Mouse (Mus musculus): ENCODE data around the gene Gdpd1. TPM values are rescaled to one million over a fixed set of nuclear protein-coding genes. Genes with fewer than 3 reads are reported as not detected.

Gdpd1 gene
- polyA plus RNA-seq (2014; fragmentation: Illumina TruSeq; extraction: RNeasy Lipid Tissue Mini Kit (QIAGEN cat#74804); ENCODE audit: low read depth, low replicate concordance), result 4.5 TPM

DNA sequence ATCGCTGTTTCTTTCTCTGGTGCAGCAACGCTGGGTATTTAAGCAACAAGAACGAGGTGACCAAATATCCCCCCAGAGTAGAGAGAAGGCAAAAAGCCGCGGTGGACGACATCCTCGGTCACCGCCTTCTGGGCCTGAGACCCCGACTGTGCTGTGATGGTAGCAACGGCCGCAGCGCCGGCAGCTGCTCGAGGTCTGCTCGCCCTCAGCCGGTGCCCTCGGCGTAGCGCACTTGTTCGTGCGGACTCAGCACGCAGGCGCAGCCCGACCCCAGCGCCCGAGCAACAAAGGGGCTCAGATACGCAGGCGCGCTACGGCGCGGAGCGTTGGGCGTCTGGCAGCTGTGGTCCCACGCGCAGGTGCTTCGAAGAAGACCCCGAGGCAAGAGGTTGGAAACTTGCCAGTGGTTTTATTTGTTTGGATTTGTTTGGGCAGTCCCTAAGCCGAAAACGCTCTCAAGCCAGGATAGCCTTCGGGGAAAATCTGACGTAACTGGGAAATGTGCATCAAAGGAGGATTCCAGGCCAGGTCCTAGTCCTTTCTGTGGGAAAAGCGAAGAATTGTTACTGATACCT lies at the start of gene Gdpd1:
Gdpd1 (minus strand) TSS at position 197 of the 575 bp plus-strand sequence.

DNA sequence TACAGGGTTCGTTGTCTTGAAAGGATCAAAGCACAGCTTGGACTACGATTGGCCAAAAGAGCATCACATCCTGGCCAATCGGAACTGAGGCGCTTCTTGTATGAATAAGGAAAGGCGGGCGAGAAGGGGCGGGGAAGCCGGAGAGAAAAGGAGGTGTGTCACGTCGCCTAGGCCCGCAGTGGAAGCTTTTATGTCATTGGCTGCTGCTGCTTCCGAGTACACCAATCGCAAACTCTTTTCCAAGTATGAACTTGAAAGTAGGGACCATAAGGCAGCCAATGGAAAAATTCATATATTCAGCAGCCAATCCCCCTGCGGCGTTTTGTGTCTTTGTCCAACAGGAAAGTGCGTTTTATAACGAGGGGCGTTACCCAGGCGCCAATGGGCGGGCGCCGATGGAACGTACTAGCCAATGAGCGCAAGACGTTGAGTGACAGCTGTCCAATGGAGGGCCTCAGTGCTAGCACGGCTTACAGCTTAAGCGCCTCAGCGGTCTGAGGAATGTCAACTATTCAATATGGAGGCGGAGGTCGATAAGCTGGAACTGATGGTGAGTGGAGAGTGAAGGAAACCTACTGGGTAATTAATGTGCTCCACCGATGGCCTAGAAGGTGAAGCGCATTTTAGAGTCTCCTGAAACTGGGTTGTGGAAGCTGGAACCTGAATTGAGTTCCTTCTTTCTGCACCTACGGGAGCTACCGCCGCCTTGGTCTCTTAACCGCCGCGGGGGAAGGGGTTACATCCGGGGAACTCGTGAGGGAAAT lies 35.1 kb upstream of the Gdpd1 start, which contains the start of gene Ska2:
Ska2 (plus strand) TSS at position 480 of the 764 bp plus-strand sequence.

DNA sequence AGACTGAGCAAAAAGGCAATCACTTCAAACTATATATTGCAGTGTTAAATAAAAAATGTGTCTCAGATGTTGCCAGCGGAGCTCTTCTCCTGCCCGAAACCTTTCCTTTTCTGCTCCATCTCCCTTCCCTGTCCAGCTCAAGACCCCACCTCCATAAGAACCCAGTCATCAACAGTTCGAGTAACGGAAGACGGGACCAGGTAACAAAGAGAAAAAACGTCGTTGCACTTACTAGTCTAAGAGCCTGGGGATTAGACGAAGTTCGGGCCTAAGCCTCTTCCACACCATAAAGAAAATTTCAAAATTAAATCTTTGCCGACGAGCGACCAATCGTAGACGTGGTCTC lies 34.5 kb upstream of the Gdpd1 start, which contains the start of gene Prr11:
Prr11 (minus strand) TSS at position 300 of the 346 bp plus-strand sequence.

DNA sequence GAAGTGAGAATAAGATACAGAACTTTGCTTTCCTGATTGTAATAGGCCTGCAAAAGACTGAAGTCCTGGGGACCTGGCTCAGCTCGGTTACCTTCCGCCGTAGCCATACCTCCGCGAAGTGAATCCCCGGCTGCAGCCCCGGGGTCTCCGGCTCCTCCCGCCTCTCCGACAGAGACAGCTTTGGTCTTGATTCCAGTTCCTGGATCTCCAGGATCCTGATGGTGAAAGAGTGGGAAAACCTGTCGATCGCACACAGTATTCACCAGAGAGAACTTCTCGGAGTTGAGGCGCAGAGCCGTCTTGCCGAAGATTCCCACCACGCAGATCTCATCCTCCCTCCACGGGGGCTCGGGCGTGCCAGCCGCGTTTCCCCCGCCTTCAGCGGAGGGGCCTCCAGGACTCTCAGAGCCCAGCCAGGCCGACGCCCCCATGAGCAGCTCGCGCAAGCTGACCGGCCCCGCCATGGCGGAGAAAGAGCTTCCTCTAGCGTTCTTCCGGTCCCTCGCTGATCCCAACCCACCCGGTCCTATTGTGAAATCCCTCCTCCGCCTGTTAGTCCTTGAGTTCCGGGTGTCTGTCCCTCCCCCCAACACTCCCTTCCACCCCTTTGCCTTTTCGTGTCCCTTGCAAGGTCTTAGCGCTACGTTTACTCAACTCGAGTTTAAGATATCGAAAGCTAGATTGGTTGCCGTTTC lies 12.6 kb upstream of the Gdpd1 start, which contains the start of gene Smg8:
Smg8 (minus strand) TSS at position 485 of the 695 bp plus-strand sequence.

DNA sequence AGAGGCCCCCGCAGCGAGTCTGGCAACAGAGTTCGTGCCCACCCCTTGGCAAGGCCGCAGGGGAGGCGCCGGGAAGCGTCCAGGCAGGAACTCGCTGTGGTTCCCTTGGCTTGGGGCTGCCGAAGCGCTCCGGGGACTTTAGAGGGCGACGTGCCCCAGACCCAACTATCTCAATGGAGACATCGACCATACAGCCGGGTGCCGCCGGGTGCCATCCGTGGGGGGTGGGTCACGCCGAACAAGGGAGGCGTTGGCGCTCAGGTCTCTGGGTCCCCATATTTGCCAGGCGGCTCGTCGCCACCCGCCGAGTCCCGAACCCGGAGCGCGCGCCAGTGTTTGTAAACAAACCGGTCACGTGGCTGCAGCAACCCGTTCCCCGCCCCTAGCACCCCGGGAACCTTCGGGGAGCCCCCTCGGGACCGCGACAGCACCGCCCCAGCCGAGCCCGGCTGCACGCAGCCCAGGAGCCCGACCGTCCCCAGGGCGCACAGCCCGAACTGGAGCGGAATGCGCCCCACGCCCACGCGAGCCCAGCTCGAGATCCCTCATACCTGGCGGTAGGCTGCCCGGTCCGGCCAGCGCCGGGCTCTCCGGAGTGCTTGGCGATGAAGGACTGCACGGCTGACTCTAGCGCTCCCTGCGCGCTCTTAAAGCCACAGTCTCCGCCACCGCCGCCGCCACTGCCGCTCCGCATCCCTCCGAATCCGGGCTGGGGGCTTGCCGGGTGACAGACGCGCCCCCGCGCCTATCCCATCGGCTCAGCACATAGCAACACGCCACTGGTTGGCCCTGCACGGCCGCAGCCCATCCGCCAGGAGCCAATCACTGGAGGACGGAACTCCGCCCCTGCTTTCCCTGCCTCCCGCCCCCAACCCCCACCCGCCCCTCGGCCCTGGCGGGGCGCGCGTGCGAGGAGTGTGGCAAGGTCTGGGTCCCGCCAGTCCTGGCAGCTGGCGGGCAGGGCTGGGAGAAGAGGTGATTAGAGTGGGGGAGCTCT lies 80.5 kb downstream of the Gdpd1 start, which contains the start of gene Ypel2:
Ypel2 (minus strand) TSS at position 667 of the 997 bp plus-strand sequence.

Other genes starting within 250 kb of the Gdpd1 start
- 26.8 TPM for gene Ypel2, start 80.4 kb downstream of the Gdpd1 start, polyA plus RNA-seq (2014; fragmentation: Illumina TruSeq; extraction: RNeasy Lipid Tissue Mini Kit (QIAGEN cat#74804); ENCODE audit: low read depth, low replicate concordance)
- gene Smg8, start 12.7 kb upstream of the Gdpd1 start, polyA plus RNA-seq (2014; fragmentation: Illumina TruSeq; extraction: RNeasy Lipid Tissue Mini Kit (QIAGEN cat#74804); ENCODE audit: low read depth, low replicate concordance), result 8.5 TPM
- gene Prr11, start 34.6 kb upstream of the Gdpd1 start, polyA plus RNA-seq (2014; fragmentation: Illumina TruSeq; extraction: RNeasy Lipid Tissue Mini Kit (QIAGEN cat#74804); ENCODE audit: low read depth, low replicate concordance), result 0.61 TPM
- gene Ska2, start 35.2 kb upstream of the Gdpd1 start, polyA plus RNA-seq (2014; fragmentation: Illumina TruSeq; extraction: RNeasy Lipid Tissue Mini Kit (QIAGEN cat#74804); ENCODE audit: low read depth, low replicate concordance), result 32.5 TPM
- 21.7 TPM for gene Trim37, start 53.0 kb upstream of the Gdpd1 start, polyA plus RNA-seq (2014; fragmentation: Illumina TruSeq; extraction: RNeasy Lipid Tissue Mini Kit (QIAGEN cat#74804); ENCODE audit: low read depth, low replicate concordance)